Mouse (Mus musculus) CH12.LX (cell line): Measurements from ENCODE around the gene Abtb2. TPM values are rescaled to one million over a fixed set of nuclear protein-coding genes. Genes with fewer than 3 reads are reported as not detected.

Source experiments
- DNase-seq: peaks from one replicate; pipeline ENCODE4 v3.0.0-alpha.2; 2013; ENCODE audit errors: extremely low read depth
- H3K27ac ChIP-seq: 2 replicates; pipeline ENCODE4 v1.5.1; 2012; ENCODE audit warnings: low read depth, mild to moderate bottlenecking, control low read depth, moderate library complexity; ENCODE audit not compliant: insufficient read depth
- H3K27me3 ChIP-seq: replicated peaks from 2 replicates; pipeline ENCODE3; 2012; ENCODE audit warnings: inconsistent platforms
- H3K36me3 ChIP-seq, 2 experiments: replicated peaks in 1 of 2; 2 replicates each; pipeline versions ENCODE3 to v1.6.1; 2012; ENCODE audit warnings: inconsistent platforms in 1 of 2, low read length in 1 of 2, mild to moderate bottlenecking in 1 of 2, mixed read lengths in 1 of 2, moderate library complexity in 1 of 2; ENCODE audit not compliant: control insufficient read depth in 1 of 2, insufficient read depth in 1 of 2
- H3K4me1 ChIP-seq, 2 experiments: 2 replicates each; pipeline ENCODE4 v1.6.1; 2012; ENCODE audit warnings: inconsistent platforms in 1 of 2, moderate library complexity in 1 of 2; ENCODE audit not compliant: insufficient read depth in 2 of 2, control insufficient read depth in 1 of 2
- H3K4me2 ChIP-seq: 2 replicates; pipeline ENCODE4 v1.6.1; 2012; ENCODE audit warnings: low read depth, mild to moderate bottlenecking, control low read depth; ENCODE audit not compliant: poor library complexity, insufficient read depth, severe bottlenecking
- H3K4me3 ChIP-seq, 3 experiments: fragments of 150-350 bp in 1 of 3; sonication (generic) in 1 of 3; replicated peaks in 1 of 3; 2 replicates each; pipeline versions ENCODE3 to v1.5.1; 2011 to 2012; ENCODE audit warnings: low read depth in 2 of 3, low read length in 2 of 3, mild to moderate bottlenecking in 2 of 3, moderate library complexity in 2 of 3, control low read depth in 1 of 3, improper control_type of control experiment in 1 of 3, inconsistent platforms in 1 of 3, mixed read lengths in 1 of 3; ENCODE audit not compliant: poor library complexity in 1 of 3
- H3K79me2 ChIP-seq: replicated peaks from 2 replicates; pipeline ENCODE4 v1.6.1; 2012; ENCODE audit warnings: mild to moderate bottlenecking, moderate library complexity; ENCODE audit not compliant: control insufficient read depth, poor library complexity, insufficient read depth, severe bottlenecking; ENCODE audit errors: extremely low read depth
- H3K9ac ChIP-seq: 2 replicates; pipeline ENCODE4 v1.6.1; 2012; ENCODE audit warnings: low read depth, mild to moderate bottlenecking, control low read depth, moderate library complexity; ENCODE audit not compliant: insufficient read depth
- H3K9me3 ChIP-seq: replicated peaks from 2 replicates; pipeline ENCODE3; 2012; ENCODE audit warnings: low read length, inconsistent platforms, mixed read lengths
- BHLHE40 ChIP-seq: IDR thresholded peaks from 2 replicates; pipeline ENCODE4 v1.6.1; 2011; ENCODE audit warnings: mild to moderate bottlenecking, low read depth, low read length, improper control_type of control experiment
- CHD1 ChIP-seq: IDR thresholded peaks from 2 replicates; pipeline ENCODE4 v1.6.1; 2012; ENCODE audit warnings: low read depth, low read length, improper control_type of control experiment, inconsistent platforms
- CHD2 ChIP-seq: IDR thresholded peaks from 2 replicates; pipeline ENCODE4 v1.6.1; 2011; ENCODE audit warnings: low read length, improper control_type of control experiment
- CTCF ChIP-seq, 2 experiments: IDR thresholded peaks in 1 of 2; conservative IDR thresholded peaks in 1 of 2; 2 replicates each; pipeline ENCODE4 v1.5.1; 2011 to 2012; ENCODE audit warnings: low read depth in 2 of 2, low read length in 2 of 2, improper control_type of control experiment in 1 of 2, inconsistent platforms in 1 of 2, mild to moderate bottlenecking in 1 of 2, moderate library complexity in 1 of 2
- E2F4 ChIP-seq: IDR thresholded peaks from 2 replicates; pipeline ENCODE4 v1.6.1; 2011; ENCODE audit warnings: low read depth, low read length, improper control_type of control experiment; ENCODE audit not compliant: insufficient replicate concordance
- EP300 ChIP-seq: IDR thresholded peaks from 2 replicates; pipeline ENCODE4 v1.6.1; 2011; ENCODE audit warnings: low read length, improper control_type of control experiment
- ETS1 ChIP-seq: conservative IDR thresholded peaks from 2 replicates; pipeline ENCODE4 v1.6.1; 2012; ENCODE audit warnings: low read depth, mild to moderate bottlenecking, inconsistent platforms, low read length, improper control_type of control experiment, moderate library complexity
- GABPA ChIP-seq: IDR thresholded peaks from 2 replicates; pipeline ENCODE4 v1.6.1; 2012; ENCODE audit warnings: low read depth, low read length, improper control_type of control experiment, inconsistent platforms; ENCODE audit not compliant: insufficient replicate concordance
- IRF4 ChIP-seq: IDR thresholded peaks from 2 replicates; pipeline ENCODE4 v1.6.1; 2014; ENCODE audit warnings: low read depth, mild to moderate bottlenecking, inconsistent platforms, low read length, improper control_type of control experiment
- JUND ChIP-seq: conservative IDR thresholded peaks from 2 replicates; pipeline ENCODE4 v1.6.1; 2011; ENCODE audit warnings: low read depth, low read length, improper control_type of control experiment
- KAT2A ChIP-seq: IDR thresholded peaks from 2 replicates; pipeline ENCODE4 v1.6.1; 2012; ENCODE audit warnings: low read length, improper control_type of control experiment, inconsistent platforms; ENCODE audit not compliant: insufficient replicate concordance
- MAX ChIP-seq: IDR thresholded peaks from 2 replicates; pipeline ENCODE4 v1.6.1; 2011; ENCODE audit warnings: low read length, improper control_type of control experiment
- MXI1 ChIP-seq: IDR thresholded peaks from 2 replicates; pipeline ENCODE4 v1.6.1; 2011; ENCODE audit warnings: mild to moderate bottlenecking, low read depth, low read length, improper control_type of control experiment
- MYC ChIP-seq: IDR thresholded peaks from 2 replicates; pipeline ENCODE4 v1.6.1; 2011; ENCODE audit warnings: low read depth, mild to moderate bottlenecking, improper control_type of control experiment, low read length
- NELFE ChIP-seq: IDR thresholded peaks from 2 replicates; pipeline ENCODE4 v1.6.1; 2011; ENCODE audit warnings: low read depth, low read length, improper control_type of control experiment
- NRF1 ChIP-seq: IDR thresholded peaks from 2 replicates; pipeline ENCODE4 v1.6.1; 2014; ENCODE audit warnings: low read depth, mild to moderate bottlenecking, inconsistent platforms, low read length, improper control_type of control experiment, moderate library complexity
- POLR2A ChIP-seq: IDR thresholded peaks from 2 replicates; pipeline ENCODE4 v1.6.1; 2011; ENCODE audit warnings: low read depth, mild to moderate bottlenecking, improper control_type of control experiment, low read length
- RAD21 ChIP-seq: IDR thresholded peaks from 2 replicates; pipeline ENCODE4 v1.6.1; 2011; ENCODE audit warnings: low read depth, mild to moderate bottlenecking, low read length, improper control_type of control experiment, moderate library complexity
- SIN3A ChIP-seq: IDR thresholded peaks from 2 replicates; pipeline ENCODE4 v1.6.1; 2012; ENCODE audit warnings: low read length, improper control_type of control experiment, inconsistent platforms
- TCF12 ChIP-seq: IDR thresholded peaks from 2 replicates; pipeline ENCODE4 v1.6.1; 2014; ENCODE audit warnings: low read depth, mild to moderate bottlenecking, inconsistent platforms, low read length, improper control_type of control experiment
- USF1 ChIP-seq: IDR thresholded peaks from 2 replicates; pipeline ENCODE4 v1.6.1; 2014; ENCODE audit warnings: low read depth, mild to moderate bottlenecking, inconsistent platforms, low read length, improper control_type of control experiment
- USF2 ChIP-seq: conservative IDR thresholded peaks from 2 replicates; pipeline ENCODE4 v1.6.1; 2011; ENCODE audit warnings: low read depth, low read length, improper control_type of control experiment
- ZC3H11A ChIP-seq: IDR thresholded peaks from 2 replicates; pipeline ENCODE4 v1.6.1; 2012; ENCODE audit warnings: low read depth, mild to moderate bottlenecking, inconsistent platforms, low read length, improper control_type of control experiment
- ZKSCAN1 ChIP-seq: IDR thresholded peaks from 2 replicates; pipeline ENCODE4 v1.6.1; 2012; ENCODE audit warnings: low read depth, inconsistent platforms, low read length, improper control_type of control experiment, borderline replicate concordance
- ZMIZ1 ChIP-seq: IDR thresholded peaks from 2 replicates; pipeline ENCODE4 v1.6.1; 2012; ENCODE audit warnings: low read depth, mild to moderate bottlenecking, inconsistent platforms, low read length, improper control_type of control experiment
- dilution Hi-C: fragments of 300-500 bp; cut with MboI; formaldehyde crosslinking; loops from 2 replicates; pipeline ENCODE4 v1.14.3; 2020; ENCODE audit warnings: low sequenced_read_pairs; ENCODE audit not compliant: extremely low pct_unique_long_range_greater_than_20kb, extremely low pct_ligation_motif_present
- in situ Hi-C: fragments of 300-500 bp; cut with MboI; formaldehyde crosslinking; loops from 3 replicates; pipeline ENCODE4 v1.14.3; 2019; ENCODE audit warnings: low sequenced_read_pairs, low pct_ligation_motif_present, low pct_unique_long_range_greater_than_20kb, mixed read lengths
- polyA plus RNA-seq: library from polyadenylated mRNA; unstranded; fragments of >175 nt; gene quantifications from 2 replicates; pipeline ENCODE4 v1.2.1, GENCODE M21; 2012; ENCODE audit warnings: low read depth; ENCODE audit not compliant: insufficient read length
- total RNA-seq, 2 experiments: library from RNA; depleted of rRNA; stranded (reverse); fragments of 300-350 nt in 1 of 2; fragments of >200 nt in 1 of 2; gene quantifications; 2 replicates each; pipeline ENCODE4 v1.2.3; 2012 to 2014

The Abtb2 gene
- total and polyA plus RNA-seq, 3 experiments = 2.9 to 7.7 (median 3.8) TPM

DNA sequence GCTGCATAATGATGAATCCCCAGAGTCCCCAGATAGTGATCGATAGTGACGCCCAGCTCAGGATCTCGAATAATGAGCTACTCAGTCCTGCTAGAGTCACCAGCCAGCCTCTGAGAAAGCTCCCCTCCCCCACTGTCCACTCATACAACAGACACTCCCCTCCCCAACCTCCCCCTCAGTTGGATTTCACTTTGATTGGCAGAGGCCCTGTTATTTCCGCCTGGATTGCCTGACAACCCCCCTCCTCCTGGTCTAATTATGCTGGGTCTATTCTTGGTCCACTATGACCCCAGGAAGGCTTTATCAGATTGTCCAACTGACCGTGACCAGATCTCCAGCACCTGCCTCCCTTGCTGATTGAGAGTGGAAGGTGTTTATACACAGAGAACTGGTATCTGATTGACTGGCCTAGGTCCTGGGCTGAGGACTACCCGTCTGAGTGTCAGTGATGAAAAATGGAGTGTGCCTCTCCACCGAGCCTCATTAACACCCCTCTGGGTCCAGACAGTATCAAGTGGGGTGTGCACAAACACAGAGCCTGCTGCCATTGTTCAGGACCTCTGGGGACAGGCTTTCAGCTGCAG is 59.3 kb downstream of the Abtb2 start:
- in situ Hi-C loops = no loop called here
- H3K4me2 ChIP-seq = peak overlapping the region; percentile 26; the same call in 1 of the 2 replicates
- H3K36me3 ChIP-seq = no peaks in the 10 kb centered on the region
- no peak for DNase-seq
- no peaks in the 10 kb centered on the region for H3K9me3 ChIP-seq
- dilution Hi-C loops = no loop called here
- H3K4me1 ChIP-seq = peaks cover 21 to 27% of the 10 kb centered on the region in 2 experiments
- TF ChIP-seq NRF1 (no peak), BHLHE40 (0 out of 2 replicates have a peak, but pooled peaks have one; percentile 8)
- H3K4me3 ChIP-seq = no peak overlapping the region
- H3K79me2 ChIP-seq = no peaks in the 10 kb centered on the region; the same call in 1 of the 2 replicates
- H3K27ac ChIP-seq = no peak overlapping the region
- no peaks in the 10 kb centered on the region for H3K27me3 ChIP-seq
- H3K9ac ChIP-seq = no peak overlapping the region

DNA sequence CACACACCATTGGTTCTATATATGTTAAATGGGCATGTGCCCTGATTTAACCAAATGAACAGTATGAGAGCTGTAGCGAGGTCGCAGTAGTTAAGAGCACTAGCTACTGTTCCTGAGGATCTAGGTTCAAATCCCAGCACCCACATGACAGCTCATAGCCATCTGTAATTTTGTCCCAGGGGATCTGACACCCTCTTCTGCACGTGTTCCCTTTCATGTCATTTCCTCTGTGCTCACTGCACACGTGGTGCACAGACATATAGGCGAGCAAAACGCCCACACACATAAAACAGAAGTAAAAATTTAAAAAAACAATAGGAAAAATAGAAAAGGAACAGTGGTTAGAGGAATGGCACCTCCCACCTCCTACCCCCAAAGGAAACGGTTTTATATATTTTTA is 61.0 kb downstream of the Abtb2 start:
- Histone ChIP-seq H3K27ac (no peak overlapping the region), H3K4me2 (no peak overlapping the region), H3K79me2 (no peaks in the 10 kb centered on the region), H3K9ac (no peak overlapping the region), H3K4me3 (no peak overlapping the region), H3K4me1 (peaks cover 21 to 27% of the 10 kb centered on the region in 2 experiments), H3K27me3 (no peaks in the 10 kb centered on the region), H3K36me3 (no peaks in the 10 kb centered on the region), H3K9me3 (no peaks in the 10 kb centered on the region)
- no peak for DNase-seq
- TF ChIP-seq TCF12 = no peak
- TF ChIP-seq USF1 = peak; percentile 23
- TF ChIP-seq USF2 = no peak
- no peak for TF ChIP-seq RAD21
- TF ChIP-seq ZC3H11A = no peak
- TF ChIP-seq NRF1 = no peak
- TF ChIP-seq CHD1 = no peak
- peak; percentile 21; the same call in 1 of the 2 replicates for TF ChIP-seq EP300
- TF ChIP-seq CHD2 = 0 out of 2 replicates have a peak, but pooled peaks have one; percentile 12
- peak; percentile 82 for TF ChIP-seq MAX
- no peak for TF ChIP-seq JUND
- TF ChIP-seq IRF4 = no peak
- peak; percentile 94 for TF ChIP-seq BHLHE40
- no peak for TF ChIP-seq SIN3A
- no peak for TF ChIP-seq ZKSCAN1
- no peak for TF ChIP-seq CTCF (conservative IDR thresholded peaks at IDR 0.05 in 1 of 2, IDR thresholded peaks at IDR 0.05 in 1 of 2; ENCODE audit: low read depth in 2 of 2, low read length in 2 of 2)
- peak; percentile 43; the same call in 1 of the 2 replicates for TF ChIP-seq MXI1
- no peak for TF ChIP-seq NELFE
- TF ChIP-seq MYC = peak; percentile 73
- TF ChIP-seq ETS1 = peak; percentile 59
- no peak for TF ChIP-seq E2F4
- no peak for TF ChIP-seq GABPA
- no peak for TF ChIP-seq KAT2A
- TF ChIP-seq ZMIZ1 = no peak
- TF ChIP-seq POLR2A = no peak
- dilution Hi-C loops (no loop called here), in situ Hi-C loops (no loop called here)
